Mouse (Mus musculus): Measurements from ENCODE around the gene Mipep.

Mipep gene

DNA sequence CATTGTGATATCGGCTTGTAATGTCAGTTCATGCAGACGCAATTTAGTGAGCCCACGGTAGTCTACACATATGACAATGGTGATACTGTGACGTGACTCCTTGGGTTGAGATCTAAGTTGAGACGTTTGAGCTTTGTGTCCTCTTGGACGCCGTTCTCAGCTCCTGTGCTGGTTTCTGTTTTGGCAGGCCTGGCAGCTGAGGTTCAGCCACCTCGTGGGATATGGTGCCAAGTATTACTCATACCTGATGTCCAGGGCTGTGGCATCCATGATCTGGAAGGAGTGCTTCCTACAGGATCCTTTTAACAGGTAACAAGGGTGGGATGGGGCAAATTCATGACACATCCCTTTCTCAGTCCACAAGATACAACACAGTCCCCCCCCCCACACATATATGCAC is 87.5 kb downstream of the Mipep start:
- DNase-seq (ENCODE audit: low read depth, low spot score) = no peak

DNA sequence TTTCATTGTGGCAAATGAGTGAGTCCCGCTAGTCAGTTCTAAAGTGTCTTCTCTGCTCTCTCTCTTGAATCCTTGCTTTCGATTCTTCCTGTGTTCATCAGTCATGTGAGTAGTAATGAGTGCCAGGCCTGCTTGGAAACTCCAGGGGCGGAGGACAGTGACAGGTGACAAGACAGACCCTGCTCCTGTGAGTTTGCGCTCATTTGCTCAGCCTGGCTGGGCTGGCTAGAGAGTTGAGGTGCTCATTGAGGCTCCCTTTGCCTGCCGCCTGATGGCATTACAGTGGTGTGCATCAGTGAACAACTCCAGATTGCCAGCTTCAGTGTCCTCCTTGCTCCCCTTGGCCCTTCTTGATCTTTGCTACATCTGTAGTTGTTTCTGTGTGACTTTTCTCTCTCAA is 97.7 kb downstream of the Mipep start:
- no peak for DNase-seq (ENCODE audit: low read depth, low spot score)

DNA sequence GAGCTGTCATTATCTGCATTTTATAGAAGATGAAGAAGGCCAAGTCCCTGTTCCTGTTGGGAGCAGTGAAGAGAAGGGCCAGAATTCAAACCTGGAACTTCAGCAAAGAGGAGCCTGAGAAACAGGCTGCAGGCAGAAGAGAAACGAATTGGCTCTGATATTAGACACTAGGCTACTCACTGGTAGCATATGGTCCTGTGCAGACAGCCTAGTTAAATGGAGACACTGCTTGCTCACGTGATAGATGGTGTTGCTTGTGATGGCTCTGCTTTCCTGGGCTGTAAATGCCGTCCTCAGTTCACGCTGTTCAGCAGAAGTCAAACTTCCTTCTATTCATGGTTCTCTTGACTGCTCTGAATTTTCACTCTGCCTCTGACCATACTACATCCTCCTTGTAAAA is 98.3 kb downstream of the Mipep start:
- DNase-seq (ENCODE audit: low read depth, low spot score) = no peak

DNA sequence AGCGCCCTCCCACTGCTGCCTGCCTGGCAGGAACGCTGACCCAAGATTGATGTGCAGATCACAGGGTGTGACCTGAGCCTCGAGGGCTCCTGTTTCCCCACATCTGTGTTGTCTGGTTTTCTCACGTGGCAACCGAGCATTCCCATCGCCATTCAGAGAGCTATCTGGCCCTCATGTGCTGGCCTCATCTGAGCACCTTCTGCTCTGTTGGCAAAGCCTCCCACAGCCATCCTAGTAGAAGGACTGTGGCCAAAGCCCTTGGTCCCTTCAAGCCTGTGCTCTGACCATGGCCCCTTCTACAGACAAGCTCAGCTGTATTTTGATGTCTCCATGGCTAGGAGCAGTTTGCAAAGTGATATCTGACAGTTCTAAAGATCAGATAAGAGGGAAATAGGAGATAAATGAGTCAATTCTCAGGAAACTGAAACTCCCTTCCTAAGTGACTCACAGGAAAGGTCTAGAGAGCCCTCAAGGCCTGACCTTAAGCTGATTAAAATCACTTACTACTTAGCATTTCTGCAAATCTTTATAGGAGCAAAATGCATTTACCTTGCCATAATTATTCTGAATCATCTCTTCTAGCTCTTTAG is 101.1 kb downstream of the Mipep start:
- no peak for DNase-seq (ENCODE audit: low read depth, low spot score)

DNA sequence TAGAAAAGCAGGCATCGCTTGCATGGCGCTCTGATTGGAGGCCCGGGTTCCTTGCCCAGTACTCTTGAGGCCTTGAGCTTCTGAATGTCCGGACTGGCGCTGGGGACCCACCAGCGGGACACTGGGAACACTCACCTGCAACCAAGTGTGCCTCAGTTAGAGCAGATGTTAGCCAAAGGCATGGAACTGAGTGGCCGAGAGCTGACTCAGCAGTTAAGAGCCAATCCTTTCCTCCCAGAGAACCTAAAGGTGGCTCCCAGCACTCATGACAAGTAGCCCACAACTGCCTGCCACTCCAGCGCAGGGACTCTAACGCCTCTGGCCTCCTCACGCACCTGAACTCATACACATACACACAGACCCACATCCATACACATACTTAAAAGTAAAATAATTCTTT is 109.5 kb downstream of the Mipep start:
- no peak for DNase-seq (ENCODE audit: low read depth, low spot score)

DNA sequence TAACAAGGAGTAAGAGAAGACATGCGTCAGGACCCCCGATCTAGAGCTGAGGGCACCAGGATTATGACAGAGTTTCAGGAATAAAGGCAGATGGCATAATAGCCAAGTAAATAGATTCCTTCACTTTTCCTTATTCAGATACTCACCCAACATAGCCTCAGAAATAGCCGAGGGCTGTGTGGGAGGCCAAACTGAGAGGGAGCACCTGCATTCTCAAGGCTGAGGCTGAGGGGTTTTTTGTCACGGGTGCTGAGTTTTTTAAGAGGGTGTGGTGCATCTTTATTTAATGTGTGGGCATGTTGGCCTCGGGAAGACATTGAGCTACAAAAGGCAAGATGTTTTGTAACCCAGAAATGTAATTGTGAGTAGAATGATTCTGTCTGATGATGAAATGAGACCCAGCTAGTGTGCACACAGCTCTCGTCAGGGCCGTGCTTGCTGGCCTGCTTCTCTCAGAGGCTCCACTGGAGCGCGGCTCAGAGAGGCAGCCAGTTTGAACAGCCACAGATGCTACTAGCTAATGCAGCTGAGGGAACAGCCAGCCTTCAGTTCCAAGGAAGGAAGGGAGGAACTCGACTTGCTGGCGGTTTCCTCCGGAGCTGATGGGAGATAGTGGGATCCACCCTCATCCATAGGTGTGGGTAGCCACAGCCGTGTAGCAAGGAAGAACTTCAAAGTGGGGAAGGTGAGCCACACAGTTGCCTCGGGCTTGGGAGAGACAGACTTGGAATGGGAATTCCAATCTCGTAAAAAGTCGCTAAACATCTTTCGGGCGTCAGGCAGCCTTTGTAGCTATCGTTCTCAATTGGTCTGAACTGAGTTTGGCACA is 111.0 kb downstream of the Mipep start:
- no peak for DNase-seq (ENCODE audit: low read depth, low spot score)

DNA sequence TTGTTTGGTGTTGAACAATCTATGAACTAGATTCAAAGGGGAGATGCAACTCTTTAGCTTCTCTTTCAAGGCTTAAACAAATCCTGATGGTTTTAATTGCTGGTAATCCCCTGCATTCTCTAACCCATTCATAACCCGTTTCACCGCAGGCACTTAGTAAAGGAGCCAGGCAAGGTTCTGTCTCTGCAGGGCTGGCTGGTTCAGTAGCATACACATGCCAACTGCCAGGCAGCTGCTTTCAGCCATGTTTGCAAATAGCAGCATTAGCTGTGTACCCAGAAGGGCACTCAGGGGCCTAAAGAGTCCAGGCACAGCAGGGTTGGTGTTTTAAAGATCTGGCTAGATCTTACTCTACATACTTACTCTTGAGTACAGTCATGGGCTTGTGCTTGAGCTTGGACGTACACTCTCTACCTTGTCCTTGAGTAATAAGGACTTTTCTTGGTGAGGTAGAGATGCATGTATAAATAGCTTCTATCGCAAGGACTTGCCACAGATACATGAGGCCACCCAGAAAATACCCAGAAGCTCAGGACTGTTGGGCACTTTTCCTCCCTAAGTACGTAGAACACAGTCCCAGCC is 113.8 kb downstream of the Mipep start:
- no peak for DNase-seq (ENCODE audit: low read depth, low spot score)

DNA sequence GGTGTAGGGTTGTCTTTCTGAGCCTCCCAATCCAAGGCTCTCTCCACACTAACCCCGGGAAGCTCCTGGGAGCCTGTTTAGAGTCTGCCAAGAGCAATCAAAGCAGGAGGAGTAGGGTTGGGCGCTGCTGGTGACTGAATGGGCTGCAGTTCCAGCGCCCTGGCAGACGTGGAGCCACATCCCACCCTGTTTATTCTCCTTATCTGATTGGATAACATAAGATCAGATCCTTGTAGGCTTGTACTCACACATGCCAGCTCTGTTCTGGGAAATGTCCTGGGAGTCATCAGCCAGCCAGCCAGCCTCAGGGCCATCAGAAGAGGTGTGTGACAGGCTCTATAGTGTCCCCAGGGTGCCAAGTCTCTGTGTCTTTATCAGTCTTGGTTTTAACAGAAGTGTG is 120.1 kb downstream of the Mipep start:
- no peak for DNase-seq (ENCODE audit: low read depth, low spot score)

DNA sequence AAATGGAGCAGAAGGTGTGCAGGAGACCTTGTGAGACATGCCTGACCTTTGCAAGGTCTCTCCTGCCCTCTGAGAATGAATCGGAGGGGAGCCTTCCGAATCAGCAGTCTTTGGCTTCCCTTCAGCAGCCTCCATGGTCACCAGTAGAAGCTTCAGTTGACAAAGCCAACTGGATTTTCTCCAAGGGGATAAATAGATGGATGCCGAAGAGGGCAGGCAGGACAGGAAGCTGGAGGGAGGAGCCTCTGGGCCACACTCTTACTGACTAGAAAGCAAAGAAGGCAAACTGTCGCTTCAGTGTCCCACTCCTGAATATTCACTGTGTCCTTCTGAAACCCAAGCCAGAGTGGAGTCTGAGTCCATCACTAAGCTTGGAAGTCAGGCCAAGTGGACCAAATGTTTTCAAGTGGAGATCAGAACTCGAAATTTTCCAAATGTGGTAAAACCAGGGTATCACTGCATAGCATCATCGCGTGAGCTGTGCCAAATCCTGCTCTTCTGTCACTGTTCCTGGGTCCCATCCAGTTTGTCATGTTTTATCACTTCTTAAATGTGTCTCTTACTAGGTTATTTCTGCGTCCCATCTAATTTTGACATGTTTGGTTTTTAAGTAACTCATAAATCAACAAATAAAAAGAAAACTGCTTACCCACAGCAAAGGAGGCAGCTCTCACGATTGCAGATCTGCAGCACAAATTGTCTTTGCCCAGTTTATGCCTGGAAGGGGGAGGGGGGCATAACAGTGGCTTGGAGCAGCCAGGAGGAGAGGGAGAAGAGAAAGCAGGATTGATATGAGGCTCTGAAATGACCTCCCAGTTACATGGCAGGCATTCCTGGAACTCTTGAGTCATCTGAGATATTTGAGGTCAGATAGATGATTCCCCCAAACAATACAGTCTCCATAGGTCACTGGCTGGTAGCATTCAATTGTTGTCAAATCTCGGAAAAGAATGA is 122.3 kb downstream of the Mipep start:
- DNase-seq (ENCODE audit: low read depth, low spot score) = no peak

DNA sequence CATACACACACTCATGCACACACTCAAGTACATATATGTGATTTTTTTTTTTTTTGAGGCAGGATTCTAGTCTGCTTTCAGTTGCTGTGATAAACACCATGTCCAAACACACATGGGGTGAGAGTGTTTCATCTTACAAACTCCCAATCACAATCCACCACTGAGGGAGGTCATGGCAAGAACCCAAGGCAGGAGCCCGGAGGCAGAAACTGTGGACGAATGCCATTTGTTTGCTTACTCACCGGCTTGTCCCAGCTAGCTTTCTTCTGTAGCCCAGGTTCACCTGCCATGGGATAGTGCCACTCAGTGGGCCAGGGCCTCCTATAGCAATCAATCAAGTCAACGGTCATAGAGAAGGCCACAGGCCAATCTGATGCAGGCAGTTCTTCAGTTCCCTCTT is 125.0 kb downstream of the Mipep start:
- no peak for DNase-seq (ENCODE audit: low read depth, low spot score)

DNA sequence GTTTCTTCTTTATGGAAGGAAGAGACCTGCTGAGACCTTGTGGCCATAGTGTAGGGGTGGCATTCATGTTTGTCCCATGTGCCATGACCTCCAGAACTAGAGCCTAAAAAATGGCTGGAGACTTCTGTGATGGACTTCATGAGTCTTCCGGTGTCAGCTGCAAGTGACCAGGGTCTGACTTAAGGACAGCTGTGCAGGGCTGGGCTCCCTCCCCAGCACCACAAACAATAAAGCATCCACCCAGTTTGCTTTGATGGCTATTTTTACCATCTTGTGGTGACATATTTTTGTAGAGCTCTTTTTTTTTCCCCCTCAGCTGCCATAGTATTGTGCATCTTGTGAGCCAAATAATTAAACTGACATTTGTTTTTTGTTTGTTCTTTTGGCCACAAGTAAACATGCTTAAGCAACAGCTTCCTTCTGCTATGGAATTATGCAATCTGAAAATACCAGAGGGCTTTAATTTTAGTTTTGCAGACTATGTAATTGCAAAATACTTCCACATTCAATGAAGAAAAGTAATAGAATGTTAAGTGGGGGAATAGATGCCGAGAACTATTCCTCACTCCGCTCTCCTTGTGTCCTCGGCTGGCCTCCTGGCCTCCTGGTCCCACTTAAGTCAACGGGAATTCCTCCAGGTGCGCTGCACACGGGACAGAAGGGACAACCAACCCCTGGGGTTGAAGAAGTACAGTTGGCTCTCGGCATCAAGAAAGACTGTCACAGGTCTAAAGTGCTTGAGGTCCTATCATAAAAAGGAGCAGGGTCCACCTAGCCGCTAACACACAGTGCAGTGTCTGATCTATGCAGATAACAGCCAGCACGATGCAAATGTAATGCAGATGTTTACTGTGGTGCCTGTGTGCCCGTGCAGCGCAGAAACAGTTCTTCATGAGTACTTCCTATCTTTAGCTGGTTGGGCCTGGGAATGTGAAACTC is 126.4 kb downstream of the Mipep start:
- DNase-seq (ENCODE audit: low read depth, low spot score) = no peak

DNA sequence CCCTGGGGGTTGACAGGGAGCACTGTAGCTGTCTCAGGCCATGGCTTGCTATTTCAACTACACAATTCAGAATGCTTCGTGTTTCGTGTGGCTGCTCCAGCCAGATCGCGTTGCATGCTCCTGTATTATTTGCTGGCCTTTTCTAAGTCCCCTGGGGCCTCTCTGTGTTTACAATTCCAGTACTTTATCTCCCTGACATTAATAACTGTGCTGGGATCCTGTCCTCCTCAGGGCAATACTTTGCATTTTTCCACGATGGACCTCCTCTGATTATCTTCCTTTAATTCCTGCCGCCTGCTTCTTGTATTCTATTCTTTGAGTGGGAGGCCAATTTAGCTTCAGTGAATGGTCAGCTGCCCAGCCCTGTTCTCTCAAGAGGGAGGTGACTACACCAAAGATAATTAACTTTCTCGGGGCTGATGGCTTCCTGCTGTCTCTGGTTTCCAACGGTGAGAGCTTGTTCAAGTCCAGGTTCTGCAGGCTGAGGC is 128.7 kb downstream of the Mipep start:
- DNase-seq (ENCODE audit: low read depth, low spot score) = no peak

DNA sequence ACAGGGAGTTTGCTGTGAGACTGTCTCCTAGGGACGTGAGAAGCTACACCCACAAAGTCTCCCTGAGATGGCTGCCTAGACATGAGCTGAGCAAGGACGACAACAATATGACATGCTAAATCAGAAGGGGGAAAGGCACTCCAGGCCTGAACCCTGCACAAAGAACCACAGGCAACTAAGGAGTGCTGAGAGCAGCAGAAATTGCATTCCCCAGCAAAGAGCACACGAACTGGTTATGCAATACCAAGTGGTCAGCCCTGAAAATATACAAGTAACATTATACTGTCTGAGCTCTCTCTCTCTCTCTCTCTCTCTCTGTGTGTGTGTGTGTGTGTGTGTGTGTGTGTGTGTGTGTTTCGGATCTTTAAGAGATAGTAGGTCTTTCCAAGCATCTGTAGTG is 132.3 kb downstream of the Mipep start:
- DNase-seq (ENCODE audit: low read depth, low spot score) = no peak

DNA sequence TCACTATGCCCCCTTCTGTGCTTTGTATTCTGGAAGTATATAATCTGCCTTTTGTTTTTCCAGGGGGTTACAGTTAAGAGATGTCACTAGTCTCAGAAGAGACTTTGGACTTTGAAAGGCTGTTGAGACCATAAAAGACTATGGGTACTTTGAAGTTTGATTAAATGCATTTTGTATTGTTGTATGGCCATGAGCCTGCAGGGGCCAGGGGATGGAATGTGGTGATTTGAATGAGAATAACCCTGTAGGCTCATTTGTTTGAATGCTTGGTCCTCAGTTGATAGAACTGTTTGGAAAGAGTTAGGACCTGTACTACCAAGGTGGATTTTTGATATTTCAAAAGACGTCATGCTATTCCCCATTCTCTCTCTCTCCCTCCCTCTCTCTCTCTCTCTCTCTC is 141.6 kb downstream of the Mipep start:
- DNase-seq (ENCODE audit: low read depth, low spot score) = no peak

DNA sequence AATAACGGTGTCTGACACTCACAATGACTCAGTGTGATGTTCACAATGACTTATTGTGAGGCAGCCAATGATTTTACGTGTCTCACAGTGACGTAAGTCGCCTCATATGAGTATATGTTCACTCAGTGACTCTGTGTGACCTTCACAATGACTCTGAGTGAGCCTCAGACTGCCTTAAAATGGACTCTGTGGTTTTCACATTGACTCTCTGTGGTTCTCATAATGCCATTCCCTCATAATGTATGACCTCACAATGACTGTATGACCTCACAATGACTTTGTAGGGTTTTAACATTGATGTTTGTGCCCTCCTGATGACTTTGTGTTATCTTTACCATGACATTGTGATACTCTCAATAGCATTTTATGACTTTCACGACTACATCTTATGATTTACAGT is 151.3 kb downstream of the Mipep start:
- DNase-seq (ENCODE audit: low read depth, low spot score) = no peak

DNA sequence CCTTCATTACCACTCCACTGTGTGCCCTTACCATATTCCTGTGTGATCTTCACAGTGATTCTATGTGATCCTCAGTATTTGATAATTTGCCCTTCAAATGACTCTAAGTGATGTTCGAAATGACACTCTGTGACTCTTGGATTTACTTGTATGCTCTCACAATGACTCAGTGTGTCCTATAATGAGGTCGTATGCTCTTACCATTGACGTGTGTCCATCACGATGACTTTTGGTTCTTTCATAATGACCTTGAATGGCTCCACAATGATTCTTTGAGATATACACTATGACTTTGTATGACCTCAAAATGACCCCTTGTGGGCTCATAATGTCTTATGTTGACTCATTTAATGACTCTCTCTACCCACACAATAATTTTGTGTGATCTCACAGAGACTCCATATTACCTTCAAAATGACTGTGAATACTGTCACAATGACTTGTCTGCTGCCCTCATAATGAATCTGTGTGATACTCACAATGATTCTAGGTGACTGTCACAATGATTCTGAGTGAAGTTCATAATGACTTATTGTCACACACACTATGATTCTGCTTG is 153.2 kb downstream of the Mipep start:
- no peak for DNase-seq (ENCODE audit: low read depth, low spot score)

All from forelimb bud, embryonic 11.5 days (tissue).